In the genomic region with DNA sequence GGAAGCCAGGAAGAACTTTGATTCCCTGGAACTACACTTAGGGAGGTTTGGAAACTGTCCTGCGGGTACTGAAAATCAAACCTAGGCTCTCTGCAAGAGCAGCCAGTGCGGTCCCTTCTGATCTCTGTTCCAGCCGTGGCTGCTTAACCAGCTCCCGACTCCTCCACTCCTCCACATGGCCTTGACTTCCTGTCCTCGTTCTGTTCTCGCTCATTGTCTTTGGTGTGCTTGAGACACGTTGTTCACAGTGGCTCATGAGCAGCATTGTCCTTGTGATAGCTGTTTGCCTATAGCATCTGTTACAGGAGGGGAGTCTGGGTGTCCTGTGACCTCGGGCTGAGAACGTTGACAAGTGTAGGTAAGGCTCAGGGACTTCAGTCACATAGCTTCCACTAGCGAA, we compare ENCODE assay signal across 18 mouse cellular contexts. TPM values are rescaled to one million over a fixed set of nuclear protein-coding genes. Genes with fewer than 3 reads are reported as not detected.
DNase-seq lines count a peak whose midpoint lies in the region.
"Had no signal": no experiment of that assay in that cellular context is flagged by ENCODE, and none has a peak within 500 bp of the region (broad histone marks: within the 10 kb centered on the region; RNA-seq: fewer than 3 reads in every experiment).

No protein-coding gene starts in this region.

- DNase-seq in adrenal gland, adult (ENCODE audit: inconsistent age in 2 of 2, low spot score in 1 of 2) = peak; percentile 67 to 76
- DNase-seq in adrenal gland, adult 18-20 months (ENCODE audit: low spot score in 2 of 2) = no peak
- peak; percentile 69 for DNase-seq in ovary, adult 18-20 months (ENCODE audit: low spot score)
- DNase-seq in ovary, postnatal 14 days (ENCODE audit: low spot score) = no peak
- peak; percentile 34 to 56 for DNase-seq in adrenal gland, postnatal 36 days
- no peak for DNase-seq in liver
- no peak for DNase-seq in frontal cortex, adult 2 months (ENCODE audit: extremely low spot score in 1 of 2, low spot score in 1 of 2)
- DNase-seq: B cell, adult 2 months; cerebellum, adult 11 months; cerebellum, adult 8-10 months; cerebellum, postnatal 14 days; embryo, embryonic 11 days; gastrocnemius, postnatal 10 days; heart, adult 18-20 months; heart, postnatal 10 days; heart, postnatal 4 days had no signal

RNA-seq across cellular contexts. Expression of gene Itpa, which starts 9.8 kb away (rescaled TPM):
- total RNA-seq in adrenal gland, adult 18-20 months (2021) = 10 to 100 TPM; 27.3 to 27.4 TPM
- total RNA-seq in adrenal gland, postnatal 36 days (2021) = 10 to 100 TPM; 28.1 to 31.2 TPM
- 53.3 and 58.1 TPM in 2 replicates for polyA plus RNA-seq in frontal cortex, adult 2 months (2012; rRNA removed)

RNA-seq across cellular contexts. Expression of gene Ddrgk1, which starts 12.8 kb away (rescaled TPM):
- total RNA-seq in adrenal gland, adult 18-20 months (2021) = 100 to 1,000 TPM; 219 to 239 TPM
- 100 to 1,000 TPM; 199 to 232 TPM for total RNA-seq in adrenal gland, postnatal 36 days (2021)
- 97.5 and 108 TPM in 2 replicates for polyA plus RNA-seq in frontal cortex, adult 2 months (2012; rRNA removed)

RNA-seq across cellular contexts. Expression of gene Slc4a11, which starts 20.1 kb away (rescaled TPM):
- total RNA-seq in adrenal gland, adult 18-20 months (2021) = 1 to 10 TPM; 2.0 to 5.3 TPM
- total RNA-seq in adrenal gland, postnatal 36 days (2021) = 1 to 10 TPM; 3.2 to 3.3 TPM
- 0.96 and 1.2 TPM in 2 replicates for polyA plus RNA-seq in frontal cortex, adult 2 months (2012; rRNA removed)
- total RNA-seq: common myeloid progenitor, adult 5-6 weeks had no signal
- polyA plus RNA-seq: erythroblast, embryonic 14.5 days had no signal

RNA-seq across cellular contexts. Expression of gene Lzts3, which starts 34.6 kb away (rescaled TPM):
- total RNA-seq in adrenal gland, adult 18-20 months (2021) = 10 to 100 TPM; 12.7 to 17.7 TPM
- total RNA-seq in adrenal gland, postnatal 36 days (2021) = 10 to 100 TPM; 13.2 to 14.8 TPM
- polyA plus RNA-seq in frontal cortex, adult 2 months (2012; rRNA removed) = 114 and 133 TPM in 2 replicates

RNA-seq across cellular contexts. Expression of gene Ubox5, which starts 47.4 kb away (rescaled TPM):
- 1 to 10 TPM; 5.9 to 6.9 TPM for total RNA-seq in adrenal gland, adult 18-20 months (2021)
- total RNA-seq in adrenal gland, postnatal 36 days (2021) = 1 to 10 TPM; 6.3 to 6.9 TPM
- polyA plus RNA-seq in frontal cortex, adult 2 months (2012; rRNA removed) = 9.8 and 11.2 TPM in 2 replicates

Comparison
In these comparisons a context has a peak if more than half of its experiments do, and no peak if none do; other contexts are left out.
1. DNase-seq: peak in adrenal gland, adult (2 of 2), ovary, adult 18-20 months (single experiment) and adrenal gland, postnatal 36 days (2 of 2); none in adrenal gland, adult 18-20 months (0 of 2), ovary, postnatal 14 days (single experiment), liver (single experiment) and frontal cortex, adult 2 months (0 of 2).